Mouse (Mus musculus): Measurements from ENCODE around the gene Ssh1.

The Ssh1 gene

GRCm38 (mm10) chr5:113993487-113994465, at the start of gene Ssh1:
Ssh1 (minus strand) TSS chr5:113993894.
- peak; percentile 82 to 87 for DNase-seq (ENCODE audit: low spot score in 2 of 2)

GRCm38 (mm10) chr5:114041327-114041930, 47.7 kb upstream of the Ssh1 start:
- DNase-seq (ENCODE audit: low spot score in 2 of 2), result peak in 1 of 2 experiments; percentile 48

GRCm38 (mm10) chr5:114040911-114041310, 47.2 kb upstream of the Ssh1 start:
- DNase-seq (ENCODE audit: low spot score in 2 of 2), result no peak

GRCm38 (mm10) chr5:114040508-114040907, 46.8 kb upstream of the Ssh1 start:
- DNase-seq (ENCODE audit: low spot score in 2 of 2), result no peak

GRCm38 (mm10) chr5:114035111-114035510, 41.4 kb upstream of the Ssh1 start:
- DNase-seq (ENCODE audit: low spot score in 2 of 2), result no peak

GRCm38 (mm10) chr5:114034393-114034792, 40.7 kb upstream of the Ssh1 start:
- DNase-seq (ENCODE audit: low spot score in 2 of 2), result no peak

- no peak for DNase-seq (ENCODE audit: low spot score in 2 of 2)
Measured at GRCm38 (mm10) chr5:114032161-114032763, 38.6 kb upstream of the Ssh1 start.

- DNase-seq (ENCODE audit: low spot score in 2 of 2), result no peak
Measured at GRCm38 (mm10) chr5:114030652-114031051, 37.0 kb upstream of the Ssh1 start.

GRCm38 (mm10) chr5:114028111-114028510, 34.4 kb upstream of the Ssh1 start:
- DNase-seq (ENCODE audit: low spot score in 2 of 2), result no peak

- DNase-seq (ENCODE audit: low spot score in 2 of 2), result no peak
Measured at GRCm38 (mm10) chr5:114027217-114027944, 33.7 kb upstream of the Ssh1 start.

- DNase-seq (ENCODE audit: low spot score in 2 of 2), result no peak
Measured at GRCm38 (mm10) chr5:114024885-114025284, 31.2 kb upstream of the Ssh1 start.

GRCm38 (mm10) chr5:114024390-114024789, 30.7 kb upstream of the Ssh1 start:
- DNase-seq (ENCODE audit: low spot score in 2 of 2), result no peak

- DNase-seq (ENCODE audit: low spot score in 2 of 2), result peak in 1 of 2 experiments; percentile 50
Measured at GRCm38 (mm10) chr5:114015121-114015520, 21.4 kb upstream of the Ssh1 start.

- DNase-seq (ENCODE audit: low spot score in 2 of 2), result no peak
Measured at GRCm38 (mm10) chr5:114009049-114009448, 15.4 kb upstream of the Ssh1 start.

GRCm38 (mm10) chr5:114007753-114008453, 14.2 kb upstream of the Ssh1 start:
- no peak for DNase-seq (ENCODE audit: low spot score in 2 of 2)

- no peak for DNase-seq (ENCODE audit: low spot score in 2 of 2)
Measured at GRCm38 (mm10) chr5:114006974-114007373, 13.3 kb upstream of the Ssh1 start.

GRCm38 (mm10) chr5:114005100-114005499, 11.4 kb upstream of the Ssh1 start:
- DNase-seq (ENCODE audit: low spot score in 2 of 2), result no peak

- DNase-seq (ENCODE audit: low spot score in 2 of 2), result no peak
Measured at GRCm38 (mm10) chr5:114004573-114004972, 10.9 kb upstream of the Ssh1 start.

- DNase-seq (ENCODE audit: low spot score in 2 of 2), result no peak
Measured at GRCm38 (mm10) chr5:114003542-114003941, 9.8 kb upstream of the Ssh1 start, which contains the start of gene Dao. Dao (plus strand) TSS chr5:114003703.

- DNase-seq (ENCODE audit: low spot score in 2 of 2), result peak in 1 of 2 experiments; percentile 47
Measured at GRCm38 (mm10) chr5:113999382-113999781, 5.7 kb upstream of the Ssh1 start.

- no peak for DNase-seq (ENCODE audit: low spot score in 2 of 2)
Measured at GRCm38 (mm10) chr5:113996458-113996857, 2.8 kb upstream of the Ssh1 start.

Data from spleen, postnatal 10 days (tissue).